Mouse (Mus musculus) forebrain, postnatal 0 days (tissue): ENCODE measurements around the gene Rgs12. TPM values are rescaled to one million over a fixed set of nuclear protein-coding genes. Genes with fewer than 3 reads are reported as not detected.

Experiments used
- ATAC-seq: fragments of 200-750 bp; cut with Nextera tagmentation; 2 replicates; pipeline ENCODE4 v1.8.0; 2017; ENCODE audit warnings: mild to moderate bottlenecking, moderate library complexity
- DNase-seq: peaks from one replicate; pipeline ENCODE4 v3.0.0-alpha.2; 2015
- H3K27ac ChIP-seq: fragments of 300-500 bp; sonication (generic); 2 replicates; pipeline ENCODE4 v1.5.1; 2014; ENCODE audit warnings: low read depth, mild to moderate bottlenecking, antibody characterized with exemption, low read length, moderate library complexity, mixed read lengths
- H3K27me3 ChIP-seq: fragments of 300-500 bp; sonication (generic); 2 replicates; pipeline ENCODE4 v1.6.1; 2014; ENCODE audit warnings: mild to moderate bottlenecking, low read length, mixed read lengths; ENCODE audit not compliant: insufficient read depth
- H3K36me3 ChIP-seq: fragments of 300-500 bp; sonication (generic); 2 replicates; pipeline ENCODE4 v1.6.1; 2014; ENCODE audit warnings: mild to moderate bottlenecking, moderate library complexity; ENCODE audit not compliant: insufficient read depth
- H3K4me1 ChIP-seq: fragments of 300-500 bp; sonication (generic); 2 replicates; pipeline ENCODE4 v1.6.1; 2014; ENCODE audit warnings: antibody characterized with exemption; ENCODE audit not compliant: insufficient read depth
- H3K4me2 ChIP-seq: fragments of 300-500 bp; sonication (generic); 2 replicates; pipeline ENCODE4 v1.6.1; 2014; ENCODE audit warnings: low read depth, mild to moderate bottlenecking, moderate library complexity
- H3K4me3 ChIP-seq: fragments of 300-500 bp; sonication (generic); 2 replicates; pipeline ENCODE4 v1.5.1; 2014; ENCODE audit warnings: low read depth, low read length, mixed read lengths
- H3K9ac ChIP-seq: fragments of 300-500 bp; sonication (generic); 2 replicates; pipeline ENCODE4 v1.6.1; 2014; ENCODE audit warnings: mild to moderate bottlenecking
- H3K9me3 ChIP-seq: fragments of 300-500 bp; sonication (generic); 2 replicates; pipeline ENCODE4 v1.6.1; 2016; ENCODE audit warnings: low read length
- CTCF ChIP-seq: sonication (generic); IDR thresholded peaks from 2 replicates; pipeline ENCODE4 v1.5.1; 2016; ENCODE audit warnings: antibody characterized with exemption, control low read depth, low read depth
- WGBS: fragments of 180-500 bp; shearing (Covaris S2); extraction: QIAGEN DNeasy Blood & Tissue Kit; methylation state at CpG from one replicate; pipeline ENCODE4 v1.1.7; 2014; 5-methylcytosine and 5-hydroxymethylcytosine counted together
- polyA plus RNA-seq: library from polyadenylated mRNA; unstranded; fragments of >200 nt; fragmentation: Nextera tagmentation; extraction: Ambion mirVana; gene quantifications from 2 replicates; pipeline ENCODE4 v1.2.1, GENCODE M21; 2015
- total RNA-seq: library from RNA; depleted of rRNA; stranded (reverse); fragments of >200 nt; gene quantifications from 2 replicates; pipeline ENCODE4 v1.2.3, GENCODE M21; 2014

Gene Rgs12
- total and polyA plus RNA-seq, 2 experiments from 2014 or later: 34.5 to 73.8 TPM

DNA sequence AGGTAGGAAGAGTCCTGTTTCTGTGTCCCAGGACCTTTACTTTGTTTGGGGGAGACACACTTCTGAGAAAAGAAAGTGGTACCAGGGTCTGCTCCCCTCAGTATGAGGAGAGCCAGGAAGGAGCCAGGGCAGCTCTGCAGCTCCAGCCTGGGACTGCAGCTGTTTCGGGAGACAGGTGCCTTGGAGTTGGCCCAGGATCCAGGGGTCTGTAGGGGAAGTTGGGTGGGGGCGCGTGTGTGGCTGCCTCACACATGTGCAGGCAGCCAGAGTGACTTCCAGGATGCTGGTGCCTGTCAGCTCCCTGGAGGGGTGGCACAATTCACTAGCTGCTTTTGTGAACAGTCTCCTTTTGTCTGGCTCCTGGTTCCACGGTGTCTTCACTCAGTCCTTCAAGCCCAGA lies 108.3 kb downstream of the Rgs12 start:
- H3K27ac ChIP-seq: no peak overlapping the region
- H3K4me2 ChIP-seq: peak overlapping the region; percentile 93
- peak overlapping the region; percentile 69 for H3K4me3 ChIP-seq
- no peaks in the 10 kb centered on the region for H3K27me3 ChIP-seq
- H3K9me3 ChIP-seq: no peaks in the 10 kb centered on the region
- peak overlapping the region; percentile 72 for H3K9ac ChIP-seq
- no peak for TF ChIP-seq CTCF
- no peaks in the 10 kb centered on the region for H3K36me3 ChIP-seq
- ATAC-seq (peak; percentile 30), DNase-seq (peak; percentile 38)
- 11% methylated on average over 4 of the region's 4 CpGs for WGBS
- peaks cover 4% of the 10 kb centered on the region; the same call in 1 of the 2 replicates for H3K4me1 ChIP-seq

DNA sequence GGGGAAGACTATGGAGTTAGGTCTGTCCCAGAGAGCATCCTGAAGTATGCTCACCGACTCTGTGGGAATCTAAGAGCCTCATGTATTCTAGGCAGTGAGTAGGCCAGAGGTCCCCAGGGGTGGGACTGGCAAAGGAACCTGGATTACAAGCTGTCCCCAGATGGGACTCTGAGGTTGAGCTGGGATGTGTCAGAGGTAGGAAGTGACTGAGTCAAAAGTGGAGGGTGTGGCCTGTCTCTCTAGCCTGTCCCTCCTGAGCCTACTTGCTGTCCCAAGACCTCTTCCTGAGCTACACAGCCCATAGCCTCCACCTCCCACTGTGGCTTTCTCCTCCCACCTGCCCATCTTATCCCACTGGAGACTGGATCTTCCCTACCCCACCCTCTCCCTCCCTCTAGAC lies 109.0 kb downstream of the Rgs12 start:
- no peak for DNase-seq
- ATAC-seq: no peak
- Histone ChIP-seq H3K4me1 (peaks cover 4% of the 10 kb centered on the region; the same call in 1 of the 2 replicates), H3K4me3 (peak overlapping the region; percentile 69), H3K27me3 (no peaks in the 10 kb centered on the region), H3K27ac (no peak overlapping the region), H3K9me3 (no peaks in the 10 kb centered on the region), H3K4me2 (peak overlapping the region; percentile 93), H3K9ac (no peak overlapping the region), H3K36me3 (no peaks in the 10 kb centered on the region)
- TF ChIP-seq CTCF: no peak
- WGBS: 62% methylated on average over 1 of the region's 1 CpGs

DNA sequence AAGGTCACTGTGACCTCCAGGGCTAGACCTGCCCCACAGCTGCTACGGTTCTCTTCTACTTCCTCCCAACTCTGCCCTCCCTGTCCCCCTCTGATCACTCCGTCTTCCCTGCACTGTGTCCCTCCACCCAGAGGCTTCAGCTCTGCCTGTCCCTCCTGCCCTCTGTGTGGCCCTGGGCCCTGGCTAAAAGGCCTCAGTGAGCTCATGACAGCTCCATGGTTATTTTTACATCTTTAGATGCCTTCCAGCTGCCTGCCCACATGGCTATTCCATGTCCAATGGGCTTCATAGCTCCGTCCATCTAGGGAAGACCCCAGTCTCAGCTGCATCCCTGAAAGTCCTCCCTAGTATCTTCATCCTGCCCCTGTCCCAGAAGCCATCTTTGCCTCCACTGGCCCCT lies 110.9 kb downstream of the Rgs12 start:
- Histone ChIP-seq H3K4me3 (no peak overlapping the region), H3K36me3 (no peaks in the 10 kb centered on the region), H3K9me3 (no peaks in the 10 kb centered on the region), H3K4me1 (peaks cover 4% of the 10 kb centered on the region; the same call in 1 of the 2 replicates), H3K9ac (no peak overlapping the region), H3K27me3 (no peaks in the 10 kb centered on the region), H3K27ac (no peak overlapping the region), H3K4me2 (no peak overlapping the region)
- 81% methylated on average over 3 of the region's 3 CpGs for WGBS
- no peak for TF ChIP-seq CTCF
- no peak for DNase-seq
- ATAC-seq: no peak

DNA sequence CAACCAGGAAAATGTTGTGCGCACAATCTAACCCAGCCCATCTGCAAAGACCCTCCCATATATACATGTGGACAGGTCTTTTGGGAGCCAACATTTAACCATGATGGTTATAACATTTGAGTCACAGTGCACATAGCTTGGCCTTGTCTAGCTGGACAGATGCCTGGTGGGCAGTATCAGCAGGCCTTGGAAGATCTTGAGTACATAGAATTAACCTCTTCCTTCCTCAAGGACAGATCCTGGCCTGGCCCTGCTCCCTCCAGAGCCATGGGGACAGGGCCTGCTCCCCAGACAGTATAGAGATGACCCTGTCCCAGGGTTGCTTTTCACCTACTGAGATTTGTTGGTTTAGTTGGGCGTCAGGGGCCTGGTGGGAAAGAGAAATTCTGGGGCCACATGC lies 120.6 kb downstream of the Rgs12 start:
- H3K4me1 ChIP-seq: no peaks in the 10 kb centered on the region

DNA sequence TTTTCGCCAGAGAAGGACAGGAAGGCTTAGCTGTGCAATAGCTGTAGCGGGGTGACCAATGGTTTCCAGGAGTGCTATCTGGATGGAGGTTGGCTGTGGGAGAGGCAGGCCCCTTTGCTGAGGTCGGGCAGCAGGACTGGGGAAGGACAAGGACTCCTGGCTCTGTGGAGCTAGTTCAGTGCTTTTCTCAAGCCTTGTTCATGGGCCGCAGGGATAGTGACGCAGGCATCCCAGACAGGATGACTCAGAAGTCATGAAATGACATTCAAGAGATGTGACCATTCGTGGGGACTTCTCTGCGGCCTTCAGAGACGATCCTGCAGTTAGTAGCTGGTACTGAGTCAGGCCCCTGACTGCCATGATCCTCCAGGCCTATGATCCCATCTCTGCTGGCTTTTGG lies 121.1 kb downstream of the Rgs12 start:
- ATAC-seq: no peak

More for the DNA sequence above, 120.6 kb downstream of the Rgs12 start:
- peaks cover 5% of the 10 kb centered on the region; the same call in 1 of the 2 replicates for H3K36me3 ChIP-seq
- H3K27ac ChIP-seq: no peak overlapping the region
- H3K27me3 ChIP-seq: no peaks in the 10 kb centered on the region
- H3K4me3 ChIP-seq: no peak overlapping the region
- whole genome bisulfite sequencing: 86% methylated on average over 2 of the region's 2 CpGs
- no peak overlapping the region for H3K9ac ChIP-seq
- no peak for TF ChIP-seq CTCF
- DNase-seq (no peak), ATAC-seq (no peak)
- no peak overlapping the region for H3K4me2 ChIP-seq
- no peaks in the 10 kb centered on the region for H3K9me3 ChIP-seq

DNA sequence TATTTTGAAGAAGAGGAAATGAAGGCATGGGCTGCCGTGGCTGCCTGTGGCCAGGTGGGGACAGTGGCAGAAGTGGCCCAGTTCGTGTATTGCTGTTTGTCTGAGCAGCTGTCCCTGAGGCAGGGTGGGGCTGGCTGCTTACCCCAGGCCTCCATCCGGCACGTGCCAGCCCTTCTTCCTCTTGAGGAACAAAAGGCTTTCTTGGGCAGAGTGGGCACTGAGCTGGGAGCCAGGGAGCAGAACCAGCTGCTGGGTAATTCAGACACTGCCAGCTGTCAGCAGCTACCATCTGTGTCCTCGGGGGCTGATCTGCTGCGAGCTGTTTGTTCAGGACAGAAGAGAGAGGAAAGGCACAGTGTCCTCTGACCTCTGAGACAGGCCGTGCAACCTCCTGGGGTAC lies 121.7 kb downstream of the Rgs12 start:
- Histone ChIP-seq H3K9ac (no peak overlapping the region), H3K4me1 (no peaks in the 10 kb centered on the region), H3K27me3 (no peaks in the 10 kb centered on the region), H3K9me3 (no peaks in the 10 kb centered on the region), H3K4me3 (no peak overlapping the region), H3K4me2 (no peak overlapping the region), H3K36me3 (peaks cover 14% of the 10 kb centered on the region), H3K27ac (no peak overlapping the region)
- 32% methylated on average over 7 of the region's 7 CpGs for WGBS
- ATAC-seq (peak; percentile 89), DNase-seq (peak; percentile 50)
- TF ChIP-seq CTCF: no peak

More for the DNA sequence above, 121.1 kb downstream of the Rgs12 start:
- H3K9ac ChIP-seq: no peak overlapping the region
- H3K4me1 ChIP-seq: no peaks in the 10 kb centered on the region
- no peaks in the 10 kb centered on the region for H3K27me3 ChIP-seq
- no peak for DNase-seq
- no peaks in the 10 kb centered on the region for H3K9me3 ChIP-seq
- no peak for TF ChIP-seq CTCF
- no peak overlapping the region for H3K4me3 ChIP-seq
- no peak overlapping the region for H3K27ac ChIP-seq
- WGBS: 90% methylated on average over 8 of the region's 8 CpGs
- H3K4me2 ChIP-seq: no peak overlapping the region
- peaks cover 7% of the 10 kb centered on the region for H3K36me3 ChIP-seq

DNA sequence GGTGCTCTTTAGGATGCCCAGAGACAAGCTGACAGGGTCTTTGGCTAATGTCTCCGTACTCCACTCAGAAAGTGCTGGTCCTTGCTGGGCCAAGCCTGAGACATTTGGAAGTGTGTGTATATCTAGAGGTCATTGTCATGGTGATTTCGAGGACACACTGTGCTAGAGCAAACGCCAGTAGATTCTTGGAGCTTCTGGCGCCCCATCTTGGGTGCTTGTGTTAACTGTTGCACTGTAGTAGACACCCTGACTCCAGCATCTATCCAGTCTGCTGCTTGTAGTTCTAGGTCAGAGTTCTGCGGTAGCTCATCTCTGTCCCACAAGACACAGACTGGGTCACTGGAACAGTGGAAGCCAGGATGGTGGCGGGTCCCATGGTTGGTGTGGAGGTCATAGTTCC lies 122.6 kb downstream of the Rgs12 start:
- Histone ChIP-seq H3K27ac (no peak overlapping the region), H3K9me3 (no peaks in the 10 kb centered on the region), H3K27me3 (no peaks in the 10 kb centered on the region), H3K4me1 (no peaks in the 10 kb centered on the region), H3K4me2 (no peak overlapping the region), H3K36me3 (peaks cover 14% of the 10 kb centered on the region), H3K9ac (no peak overlapping the region), H3K4me3 (no peak overlapping the region)
- DNase-seq: no peak
- WGBS: 94% methylated on average over 6 of the region's 6 CpGs
- ATAC-seq: no peak
- no peak for TF ChIP-seq CTCF
